7 mouse cellular contexts compared by ENCODE assay signal in the genomic region with DNA sequence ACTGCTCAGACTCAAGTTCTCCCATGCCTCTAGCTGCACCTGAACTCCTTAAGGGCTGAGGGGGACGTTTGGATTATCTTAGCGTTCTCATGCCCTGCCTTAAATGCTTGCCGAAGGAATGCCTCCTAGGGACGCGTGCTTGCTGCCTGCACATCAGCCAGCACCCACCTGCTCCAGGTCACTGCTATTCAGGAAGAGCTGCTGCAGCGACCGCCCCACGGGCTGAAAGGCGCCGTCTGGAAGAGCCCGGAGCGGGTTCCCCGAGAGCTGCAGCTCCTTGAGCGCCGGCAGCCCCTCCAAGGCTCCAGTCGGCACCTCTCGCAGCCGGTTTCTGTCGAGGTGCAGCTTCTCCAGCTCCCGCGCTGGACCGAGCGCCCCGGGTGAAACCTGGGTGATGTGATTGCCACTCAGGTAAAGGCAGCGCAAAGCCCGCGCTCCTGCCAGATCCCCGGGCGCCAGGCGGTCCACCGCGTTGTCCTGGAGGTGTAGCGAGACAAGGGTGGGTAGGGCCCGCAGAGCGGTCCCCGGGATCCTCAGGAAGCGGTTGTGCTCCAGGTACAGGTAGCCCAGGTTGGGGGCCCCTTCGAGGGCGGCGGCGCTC. TPM values are rescaled to one million over a fixed set of nuclear protein-coding genes. Genes with fewer than 3 reads are reported as not detected.
DNase-seq lines count a peak whose midpoint lies in the region; ATAC-seq and TF ChIP-seq lines count a peak whose summit lies in the region.

No protein-coding gene starts in this region.

- H3K27me3 ChIP-seq in liver, adult 2 months (ENCODE audit: control insufficient read depth, insufficient read depth, low read length), result no peaks in the 10 kb centered on the region
- H3K27me3 ChIP-seq in embryonic facial prominence, embryonic 13.5 days, result peaks cover 58% of the 10 kb centered on the region
- peaks cover 44% of the 10 kb centered on the region for H3K27me3 ChIP-seq in neural tube, embryonic 11.5 days (ENCODE audit: control insufficient read depth, insufficient read depth, low read length)

- WGBS in liver, adult 2 months, result 6% methylated on average over 41 of the region's 41 CpGs
- WGBS in embryonic facial prominence, embryonic 13.5 days, result 4% methylated on average over 41 of the region's 41 CpGs
- WGBS in neural tube, embryonic 11.5 days, result 4% methylated on average over 41 of the region's 41 CpGs

- H3K27ac ChIP-seq in liver, adult 2 months (replicated peaks; ENCODE audit: insufficient read depth, low read depth, low read length), result no peak overlapping the region
- no peak overlapping the region for H3K27ac ChIP-seq in embryonic facial prominence, embryonic 13.5 days
- H3K27ac ChIP-seq in neural tube, embryonic 11.5 days (ENCODE audit: low read depth, low read length), result no peak overlapping the region

- no peak for TF ChIP-seq CTCF in liver, adult 2 months (IDR thresholded peaks at IDR 0.05; ENCODE audit: low read depth, low read length)

- H3K9me3 ChIP-seq in embryonic facial prominence, embryonic 13.5 days, result no peaks in the 10 kb centered on the region
- H3K9me3 ChIP-seq in neural tube, embryonic 11.5 days (ENCODE audit: control insufficient read depth, low read length), result no peaks in the 10 kb centered on the region

- H3K79me2 ChIP-seq in liver, adult 2 months (ENCODE audit: control insufficient read depth, insufficient read depth, low read length), result no peaks in the 10 kb centered on the region

- H3K36me3 ChIP-seq in liver, adult 2 months (ENCODE audit: control insufficient read depth, insufficient read depth, low read length), result no peaks in the 10 kb centered on the region
- H3K36me3 ChIP-seq in embryonic facial prominence, embryonic 13.5 days, result peaks cover 2% of the 10 kb centered on the region
- H3K36me3 ChIP-seq in neural tube, embryonic 11.5 days (ENCODE audit: control insufficient read depth, insufficient read depth, low read length), result no peaks in the 10 kb centered on the region; the same call in 1 of the 2 replicates

- peak overlapping the region; percentile 79 for H3K9ac ChIP-seq in liver, adult 2 months (ENCODE audit: low read depth, low read length)
- peak overlapping the region; percentile 81 for H3K9ac ChIP-seq in embryonic facial prominence, embryonic 13.5 days
- peak overlapping the region; percentile 65 for H3K9ac ChIP-seq in neural tube, embryonic 11.5 days (ENCODE audit: low read length)

- no peak for DNase-seq in liver, adult 2 months (ENCODE audit: extremely low read depth, low read depth, low spot score)
- DNase-seq in liver, result no peak
- DNase-seq in neural tube, embryonic 11.5 days (ENCODE audit: low spot score), result no peak
- DNase-seq in right cerebral cortex, adult 18-20 months, result no peak
- no peak for DNase-seq in layer of hippocampus, postnatal 25 days (ENCODE audit: extremely low spot score in 1 of 2, low spot score in 1 of 2)

- H3K4me3 ChIP-seq in liver, adult 2 months (ENCODE audit: insufficient read depth, low read depth, low read length), result peak overlapping the region; percentile 68; the same call in 1 of the 2 replicates
- H3K4me3 ChIP-seq in embryonic facial prominence, embryonic 13.5 days, result peak overlapping the region; percentile 66
- H3K4me3 ChIP-seq in neural tube, embryonic 11.5 days (ENCODE audit: low read depth, low read length), result peak overlapping the region; percentile 54

- no peak for TF ChIP-seq POLR2A in liver, adult 2 months (IDR thresholded peaks at IDR 0.05; ENCODE audit: extremely low read depth, insufficient read depth, low read length)

- H3K4me1 ChIP-seq in liver, adult 2 months (ENCODE audit: control insufficient read depth, insufficient read depth, low read length), result peaks cover 3% of the 10 kb centered on the region; the same call in 1 of the 2 replicates
- H3K4me1 ChIP-seq in embryonic facial prominence, embryonic 13.5 days, result peaks cover 22% of the 10 kb centered on the region
- peaks cover 6% of the 10 kb centered on the region; the same call in 1 of the 2 replicates for H3K4me1 ChIP-seq in neural tube, embryonic 11.5 days (ENCODE audit: control insufficient read depth, insufficient read depth, low read length)

- H3K4me2 ChIP-seq in embryonic facial prominence, embryonic 13.5 days, result peak overlapping the region; percentile 98
- peak overlapping the region; percentile 85 for H3K4me2 ChIP-seq in neural tube, embryonic 11.5 days (ENCODE audit: low read depth)

- ATAC-seq in embryonic facial prominence, embryonic 13.5 days (ENCODE audit: insufficient number of reproducible peaks, insufficient read depth, low FRiP score, low TSS enrichment, low read depth), result 0 out of 2 replicates have a peak, but pooled peaks have one; percentile 2
- ATAC-seq in inflammation-experienced regulatory T-cells, adult 6 months, result peak; percentile 38
- ATAC-seq in neural tube, embryonic 11.5 days (ENCODE audit: insufficient read depth, low FRiP score, low TSS enrichment), result no peak

RNA-seq across cellular contexts. Expression of a gene that starts 3.6 kb away (rescaled TPM):
- 0.13 and 0.37 TPM in 2 replicates for total RNA-seq in liver, adult 2 months (2014; rRNA removed)
- polyA plus RNA-seq in liver, adult 2 months (2012; rRNA removed), result 1.5 and 1.9 TPM in 2 replicates
- polyA plus RNA-seq in embryonic facial prominence, embryonic 13.5 days (2015; fragmentation: Nextera tagmentation; extraction: Ambion mirVana), result 10.3 and 10.4 TPM in 2 replicates
- polyA plus RNA-seq in inflammation-experienced regulatory T-cells, adult 6 months (2017; shearing (Covaris generic)), result 1 to 10 TPM; 1.0 to 2.6 (median 1.3) TPM
- polyA plus RNA-seq in neural tube, embryonic 11.5 days (2014; fragmentation: Nextera tagmentation; extraction: Ambion mirVana), result 2.4 and 3.0 TPM in 2 replicates
- 10 to 100 TPM; 19.2 to 21.5 TPM for total RNA-seq in layer of hippocampus, postnatal 25 days (2021)

RNA-seq across cellular contexts. Expression of a gene that starts 29.8 kb away (rescaled TPM):
- 4.7 and 7.2 TPM in 2 replicates for total RNA-seq in liver, adult 2 months (2014; rRNA removed)
- 9.7 and 10.8 TPM in 2 replicates for polyA plus RNA-seq in liver, adult 2 months (2012; rRNA removed)
- polyA plus RNA-seq in embryonic facial prominence, embryonic 13.5 days (2015; fragmentation: Nextera tagmentation; extraction: Ambion mirVana), result 20.1 and 20.7 TPM in 2 replicates
- polyA plus RNA-seq in inflammation-experienced regulatory T-cells, adult 6 months (2017; shearing (Covaris generic)), result 10 to 100 TPM; 23.1 to 24.7 (median 24.1) TPM
- 28.6 and 31.7 TPM in 2 replicates for polyA plus RNA-seq in neural tube, embryonic 11.5 days (2014; fragmentation: Nextera tagmentation; extraction: Ambion mirVana)
- total RNA-seq in layer of hippocampus, postnatal 25 days (2021), result 10 to 100 TPM; 36.9 to 40.2 TPM

RNA-seq across cellular contexts. Expression of a gene that starts 51.4 kb away (rescaled TPM):
- 7.4 TPM in 2 replicates for total RNA-seq in liver, adult 2 months (2014; rRNA removed)
- polyA plus RNA-seq in liver, adult 2 months (2012; rRNA removed), result 11.9 and 13.1 TPM in 2 replicates
- polyA plus RNA-seq in embryonic facial prominence, embryonic 13.5 days (2015; fragmentation: Nextera tagmentation; extraction: Ambion mirVana), result 35.4 and 45.7 TPM in 2 replicates
- polyA plus RNA-seq in inflammation-experienced regulatory T-cells, adult 6 months (2017; shearing (Covaris generic)), result 1 to 10 TPM; 4.3 to 8.1 (median 5.7) TPM
- polyA plus RNA-seq in neural tube, embryonic 11.5 days (2014; fragmentation: Nextera tagmentation; extraction: Ambion mirVana), result 48.8 TPM in 2 replicates
- 100 to 1,000 TPM; 145 to 150 TPM for total RNA-seq in layer of hippocampus, postnatal 25 days (2021)

RNA-seq across cellular contexts. Expression of a gene that starts 51.9 kb away (rescaled TPM):
- 32.8 and 33.1 TPM in 2 replicates for total RNA-seq in liver, adult 2 months (2014; rRNA removed)
- polyA plus RNA-seq in liver, adult 2 months (2012; rRNA removed), result 21.6 and 24.8 TPM in 2 replicates
- 103 and 116 TPM in 2 replicates for polyA plus RNA-seq in embryonic facial prominence, embryonic 13.5 days (2015; fragmentation: Nextera tagmentation; extraction: Ambion mirVana)
- 10 to 100 TPM; 43.0 to 72.2 (median 45.8) TPM for polyA plus RNA-seq in inflammation-experienced regulatory T-cells, adult 6 months (2017; shearing (Covaris generic))
- 137 and 152 TPM in 2 replicates for polyA plus RNA-seq in neural tube, embryonic 11.5 days (2014; fragmentation: Nextera tagmentation; extraction: Ambion mirVana)
- 100 to 1,000 TPM; 146 to 164 TPM for total RNA-seq in layer of hippocampus, postnatal 25 days (2021)
